Mouse (Mus musculus) forebrain, embryonic 10.5 days (tissue): ENCODE measurements at regions not wholly inside any gene's neighbourhood (a gene's known extent, or its start where the extent isn't known, plus 50 kb on each side); places are given as distances from the start of the nearest gene placed in this dataset.

ENCODE experiments used
- DNase-seq: peaks from one replicate; pipeline ENCODE4 v3.0.0-alpha.2; 2017; ENCODE audit warnings: low spot score; ENCODE audit errors: extremely low spot score
- H3K27ac ChIP-seq: fragments of 300-500 bp; sonication (generic); 2 replicates; pipeline ENCODE4 v1.5.1; 2016; ENCODE audit warnings: mild to moderate bottlenecking
- H3K27me3 ChIP-seq: fragments of 300-500 bp; sonication (generic); 2 replicates; pipeline ENCODE4 v1.6.1; 2016; ENCODE audit warnings: mild to moderate bottlenecking; ENCODE audit not compliant: poor library complexity, severe bottlenecking
- H3K36me3 ChIP-seq: fragments of 300-500 bp; sonication (generic); replicated peaks from 2 replicates; pipeline ENCODE4 v1.6.1; 2016; ENCODE audit warnings: mild to moderate bottlenecking, moderate library complexity
- H3K4me1 ChIP-seq: fragments of 300-500 bp; sonication (generic); 2 replicates; pipeline ENCODE4 v1.6.1; 2016
- H3K4me3 ChIP-seq: fragments of 300-500 bp; sonication (generic); 2 replicates; pipeline ENCODE4 v1.5.1; 2016; ENCODE audit warnings: mild to moderate bottlenecking, moderate library complexity
- H3K9me3 ChIP-seq: fragments of 300-500 bp; sonication (generic); 2 replicates; pipeline ENCODE4 v1.6.1; 2016; ENCODE audit warnings: mild to moderate bottlenecking, moderate library complexity
- WGBS: fragments of 180-500 bp; shearing (Covaris S2); methylation state at CpG from one replicate; pipeline ENCODE4 v1.1.7; 2016; 5-methylcytosine and 5-hydroxymethylcytosine counted together

DNA sequence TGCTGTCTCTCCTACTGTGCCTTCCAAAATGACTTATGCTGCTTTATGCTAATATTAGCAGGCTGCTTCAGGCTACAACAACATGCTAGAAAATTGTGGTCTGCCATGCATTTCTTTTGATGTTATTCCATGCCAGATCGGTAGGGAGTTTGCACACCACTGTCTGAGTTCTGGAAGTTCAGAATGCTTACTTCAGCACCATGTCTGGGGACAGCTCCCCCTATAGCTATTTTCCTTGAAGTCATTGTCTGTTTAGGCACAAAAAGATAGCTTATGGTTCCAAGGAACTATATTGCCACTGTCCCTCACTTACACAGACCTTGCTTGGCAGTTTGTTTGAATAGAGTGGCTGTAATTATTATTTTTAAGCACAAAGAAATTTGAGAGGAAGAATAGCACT lies 666.8 kb upstream of the Klhl29 start:
- H3K4me1 ChIP-seq = 0 out of 2 replicates have a peak, but pooled peaks cover 4% of the 10 kb centered on the region
- no peaks in the 10 kb centered on the region for H3K36me3 ChIP-seq
- no peak overlapping the region for H3K4me3 ChIP-seq
- H3K9me3 ChIP-seq = no peaks in the 10 kb centered on the region
- no peak for DNase-seq
- H3K27ac ChIP-seq = no peak overlapping the region
- 49% methylated on average over 1 of the region's 1 CpGs for WGBS
- no peaks in the 10 kb centered on the region for H3K27me3 ChIP-seq

GRCm38 (mm10) chr12:6024111-6024510 lies 648.6 kb upstream of the Klhl29 start:
- DNase-seq = no peak
- WGBS = 87% methylated on average over 3 of the region's 3 CpGs
- Histone ChIP-seq H3K4me1 (no peaks in the 10 kb centered on the region), H3K27ac (no peak overlapping the region), H3K36me3 (no peaks in the 10 kb centered on the region), H3K9me3 (no peaks in the 10 kb centered on the region), H3K4me3 (no peak overlapping the region), H3K27me3 (no peaks in the 10 kb centered on the region)

DNA sequence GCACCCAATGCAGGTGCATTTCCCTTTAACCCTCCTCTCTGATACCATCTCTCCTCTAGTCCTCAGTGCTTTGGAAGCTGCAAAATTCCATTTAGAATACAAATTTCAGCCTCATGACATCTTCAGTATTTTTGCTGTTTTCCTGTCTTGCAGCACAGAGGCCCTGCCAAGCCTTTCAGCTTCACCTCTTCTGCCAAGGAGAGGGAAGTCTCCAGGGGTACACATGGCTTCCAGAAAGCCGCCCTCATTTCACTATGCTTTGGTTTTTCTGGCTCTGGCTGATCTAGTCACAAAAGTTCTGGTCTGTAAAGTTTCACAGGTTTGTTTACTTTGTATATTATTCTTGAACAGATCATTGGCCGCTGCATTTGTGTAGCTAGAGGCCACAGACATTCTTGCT lies 647.0 kb upstream of the Klhl29 start:
- DNase-seq = no peak
- H3K9me3 ChIP-seq = no peaks in the 10 kb centered on the region
- no peaks in the 10 kb centered on the region for H3K27me3 ChIP-seq
- no peak overlapping the region for H3K4me3 ChIP-seq
- H3K4me1 ChIP-seq = no peaks in the 10 kb centered on the region
- WGBS = 77% methylated on average over 2 of the region's 2 CpGs
- no peak overlapping the region for H3K27ac ChIP-seq
- no peaks in the 10 kb centered on the region for H3K36me3 ChIP-seq

DNA sequence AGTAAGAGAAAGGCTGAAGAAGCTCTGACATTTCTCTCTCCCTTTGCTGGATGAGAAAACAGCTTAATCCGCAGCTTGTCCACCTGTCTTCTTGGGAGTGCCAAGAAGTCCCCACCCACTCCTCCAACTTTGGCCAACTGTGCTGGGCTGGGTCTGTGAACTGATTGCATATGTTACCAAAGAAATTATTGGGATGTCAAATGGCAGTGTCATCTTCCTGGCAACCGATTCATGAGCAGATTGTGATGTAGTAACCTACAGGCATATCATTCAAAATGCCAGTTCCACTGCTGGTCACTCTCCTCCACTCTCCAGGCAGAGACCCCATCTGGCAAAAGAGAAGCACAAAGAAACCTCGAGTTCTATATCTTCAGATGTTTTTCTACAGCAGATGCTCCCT lies 625.5 kb upstream of the Klhl29 start:
- Histone ChIP-seq H3K4me3 (no peak overlapping the region), H3K27me3 (no peaks in the 10 kb centered on the region), H3K27ac (no peak overlapping the region), H3K4me1 (peaks cover 6% of the 10 kb centered on the region), H3K36me3 (no peaks in the 10 kb centered on the region), H3K9me3 (no peaks in the 10 kb centered on the region)
- DNase-seq = no peak
- 76% methylated on average over 3 of the region's 3 CpGs for WGBS

- H3K9me3 ChIP-seq = no peaks in the 10 kb centered on the region
- no peak for DNase-seq
- H3K27ac ChIP-seq = no peak overlapping the region
- no peak overlapping the region for H3K4me3 ChIP-seq
- H3K27me3 ChIP-seq = no peaks in the 10 kb centered on the region
- no peaks in the 10 kb centered on the region for H3K36me3 ChIP-seq
- WGBS = 89% methylated on average over 5 of the region's 5 CpGs
- H3K4me1 ChIP-seq = peaks cover 6% of the 10 kb centered on the region
Measured at GRCm38 (mm10) chr12:5997366-5997765, 621.9 kb upstream of the Klhl29 start.

DNA sequence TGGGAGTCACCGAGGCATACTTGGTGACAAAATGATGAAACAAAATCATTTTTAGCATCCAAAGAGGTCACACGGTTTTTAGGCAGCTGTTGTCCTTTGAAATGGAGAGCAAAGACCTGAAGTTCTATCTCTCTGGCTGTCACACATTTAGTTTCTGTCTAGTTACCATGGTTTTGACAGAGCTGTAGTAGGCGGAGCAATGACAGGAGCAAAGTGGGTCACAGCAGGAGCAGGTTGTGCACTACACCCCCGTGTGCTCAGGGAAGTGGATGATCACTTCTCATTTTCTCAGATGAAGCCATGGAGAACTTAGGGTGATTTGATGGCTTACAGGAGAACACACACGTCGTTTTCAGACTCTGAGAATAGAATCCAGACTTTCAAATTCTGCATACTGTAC lies 621.2 kb upstream of the Klhl29 start:
- WGBS = 76% methylated on average over 6 of the region's 6 CpGs
- no peaks in the 10 kb centered on the region for H3K36me3 ChIP-seq
- no peak overlapping the region for H3K4me3 ChIP-seq
- peaks cover 6% of the 10 kb centered on the region for H3K4me1 ChIP-seq
- no peaks in the 10 kb centered on the region for H3K9me3 ChIP-seq
- no peak for DNase-seq
- no peak overlapping the region for H3K27ac ChIP-seq
- no peaks in the 10 kb centered on the region for H3K27me3 ChIP-seq

DNA sequence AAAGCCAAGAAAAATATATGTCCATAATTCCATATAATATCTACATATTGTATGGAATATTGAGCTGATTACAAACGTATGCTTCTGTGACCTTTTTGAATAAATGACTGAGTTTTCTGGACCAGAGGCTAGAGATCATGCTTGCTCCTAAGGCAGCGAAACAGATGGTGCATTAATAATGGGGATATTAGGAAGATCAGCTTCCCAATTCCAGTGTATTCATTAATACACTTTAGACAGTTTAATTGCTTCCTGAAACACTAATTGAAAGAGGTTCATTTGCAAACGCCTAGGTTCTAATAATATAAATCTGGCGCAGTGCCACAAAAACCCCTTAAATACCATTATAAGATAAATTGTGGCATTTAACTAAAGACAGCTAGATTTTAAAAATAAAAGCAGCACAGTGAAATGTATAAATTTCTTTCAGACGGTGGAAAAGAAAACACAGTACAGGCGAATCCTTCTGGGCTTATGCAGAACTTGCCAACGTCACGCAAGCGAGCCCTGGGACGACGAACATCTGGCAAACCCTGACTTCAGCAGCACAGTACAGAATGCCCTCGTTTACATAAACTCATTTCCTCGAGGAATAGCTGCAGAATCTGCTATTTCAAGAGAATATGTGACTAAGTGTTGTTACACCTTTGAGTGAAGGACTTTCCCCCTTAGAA lies 608.6 kb upstream of the Klhl29 start:
- Histone ChIP-seq H3K27ac (no peak overlapping the region), H3K9me3 (no peaks in the 10 kb centered on the region), H3K4me3 (no peak overlapping the region), H3K36me3 (no peaks in the 10 kb centered on the region), H3K27me3 (no peaks in the 10 kb centered on the region), H3K4me1 (0 out of 2 replicates have a peak, but pooled peaks cover 6% of the 10 kb centered on the region)
- 80% methylated on average over 13 of the region's 13 CpGs for WGBS
- DNase-seq = no peak

DNA sequence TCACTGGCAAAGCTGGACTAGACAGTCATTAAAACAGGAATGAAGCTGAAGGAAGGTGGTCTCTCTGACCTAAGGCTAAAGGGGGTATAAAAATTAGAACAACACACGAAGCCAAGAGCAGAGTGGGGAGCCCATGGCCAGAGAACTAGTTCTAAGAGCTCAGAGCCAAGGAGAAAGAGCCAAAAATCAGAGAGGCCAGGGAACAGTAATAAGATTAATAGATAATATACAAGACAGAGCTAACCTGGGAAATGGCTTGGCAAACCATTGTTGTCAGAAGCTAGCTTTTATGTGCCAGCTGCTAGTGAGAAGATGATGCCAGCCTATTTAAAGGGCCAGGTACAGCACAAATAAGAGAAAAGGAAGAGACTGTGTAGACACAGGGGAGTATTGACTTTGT lies 606.6 kb upstream of the Klhl29 start:
- 70% methylated on average over 1 of the region's 1 CpGs for WGBS
- Histone ChIP-seq H3K36me3 (no peaks in the 10 kb centered on the region), H3K27ac (no peak overlapping the region), H3K4me1 (0 out of 2 replicates have a peak, but pooled peaks cover 6% of the 10 kb centered on the region), H3K27me3 (no peaks in the 10 kb centered on the region), H3K9me3 (no peaks in the 10 kb centered on the region), H3K4me3 (no peak overlapping the region)
- no peak for DNase-seq

DNA sequence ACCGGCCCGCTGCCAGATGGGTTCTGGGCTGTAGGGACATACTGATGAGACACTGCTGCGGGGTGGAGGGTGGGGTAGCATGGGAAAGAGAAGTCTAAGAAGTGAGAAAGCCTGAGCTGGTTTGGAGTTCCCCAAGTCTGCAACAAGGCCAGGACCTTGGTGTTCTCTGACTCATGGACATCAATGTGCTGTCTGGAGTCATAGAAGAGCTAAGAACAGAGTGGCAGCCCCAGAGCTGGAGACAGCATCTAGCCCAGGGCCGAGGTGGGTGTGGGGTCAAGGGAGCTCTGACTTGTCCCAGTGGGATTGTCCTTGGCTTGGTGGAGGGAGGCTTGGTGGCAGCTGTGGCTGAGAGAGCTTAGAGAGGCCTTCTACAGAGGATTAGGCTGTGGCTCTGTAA lies 600.4 kb upstream of the Klhl29 start:
- Histone ChIP-seq H3K27me3 (no peaks in the 10 kb centered on the region), H3K9me3 (no peaks in the 10 kb centered on the region), H3K4me3 (no peak overlapping the region), H3K4me1 (no peaks in the 10 kb centered on the region), H3K27ac (no peak overlapping the region), H3K36me3 (no peaks in the 10 kb centered on the region)
- WGBS = 92% methylated on average over 4 of the region's 4 CpGs
- no peak for DNase-seq

DNA sequence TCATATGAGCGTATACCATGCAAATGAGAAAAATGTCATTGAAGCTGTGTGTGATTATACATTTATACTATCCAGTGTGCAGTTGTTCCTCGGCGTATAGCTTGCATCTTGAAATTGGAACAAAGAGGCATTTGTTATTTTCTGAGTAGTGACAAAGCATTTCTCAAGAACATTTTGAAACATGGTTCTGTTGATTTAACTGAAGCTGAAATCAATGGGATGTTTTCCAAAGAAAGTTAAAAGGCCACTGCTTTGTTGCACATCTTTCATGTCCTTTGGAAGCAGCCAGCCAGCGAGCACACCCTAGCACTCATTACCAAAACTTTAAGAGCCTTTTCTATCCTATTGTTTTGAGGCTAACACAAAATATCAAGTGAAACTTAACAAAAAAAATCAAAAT lies 594.1 kb upstream of the Klhl29 start:
- 89% methylated on average over 4 of the region's 4 CpGs for WGBS

DNA sequence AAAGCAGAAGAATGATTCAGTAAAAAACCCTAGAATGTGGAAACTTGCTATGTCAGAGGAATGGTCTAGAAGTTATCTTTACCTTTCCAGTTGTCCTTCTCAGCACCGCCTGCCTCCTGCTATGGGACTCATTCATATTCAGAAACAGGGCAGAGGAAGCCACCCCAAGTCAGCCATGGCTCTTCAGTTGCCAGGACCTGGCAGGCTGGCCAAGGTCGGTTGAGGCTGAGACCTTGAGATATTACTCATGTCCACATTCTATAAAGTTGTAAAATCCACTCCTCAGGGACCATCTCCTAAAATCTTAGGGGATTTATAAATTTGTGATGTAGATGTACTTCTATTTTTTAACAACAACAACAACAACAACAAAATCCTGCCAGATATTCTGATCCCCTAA lies 580.7 kb upstream of the Klhl29 start:
- DNase-seq = no peak
- no peaks in the 10 kb centered on the region for H3K9me3 ChIP-seq
- H3K27me3 ChIP-seq = no peaks in the 10 kb centered on the region
- H3K36me3 ChIP-seq = no peaks in the 10 kb centered on the region
- 86% methylated on average over 2 of the region's 2 CpGs for WGBS
- no peak overlapping the region for H3K27ac ChIP-seq
- no peak overlapping the region for H3K4me3 ChIP-seq
- 0 out of 2 replicates have a peak, but pooled peaks cover 5% of the 10 kb centered on the region for H3K4me1 ChIP-seq

More for the DNA sequence above, 594.1 kb upstream of the Klhl29 start:
- Histone ChIP-seq H3K4me3 (no peak overlapping the region), H3K4me1 (no peaks in the 10 kb centered on the region), H3K27ac (no peak overlapping the region), H3K36me3 (no peaks in the 10 kb centered on the region), H3K27me3 (no peaks in the 10 kb centered on the region), H3K9me3 (no peaks in the 10 kb centered on the region)
- no peak for DNase-seq

- 68% methylated on average over 5 of the region's 5 CpGs for WGBS
- Histone ChIP-seq H3K27ac (no peak overlapping the region), H3K36me3 (no peaks in the 10 kb centered on the region), H3K4me1 (0 out of 2 replicates have a peak, but pooled peaks cover 5% of the 10 kb centered on the region), H3K27me3 (no peaks in the 10 kb centered on the region), H3K9me3 (no peaks in the 10 kb centered on the region), H3K4me3 (no peak overlapping the region)
- DNase-seq = no peak
Measured at GRCm38 (mm10) chr12:5955564-5955963, 580.1 kb upstream of the Klhl29 start.

DNA sequence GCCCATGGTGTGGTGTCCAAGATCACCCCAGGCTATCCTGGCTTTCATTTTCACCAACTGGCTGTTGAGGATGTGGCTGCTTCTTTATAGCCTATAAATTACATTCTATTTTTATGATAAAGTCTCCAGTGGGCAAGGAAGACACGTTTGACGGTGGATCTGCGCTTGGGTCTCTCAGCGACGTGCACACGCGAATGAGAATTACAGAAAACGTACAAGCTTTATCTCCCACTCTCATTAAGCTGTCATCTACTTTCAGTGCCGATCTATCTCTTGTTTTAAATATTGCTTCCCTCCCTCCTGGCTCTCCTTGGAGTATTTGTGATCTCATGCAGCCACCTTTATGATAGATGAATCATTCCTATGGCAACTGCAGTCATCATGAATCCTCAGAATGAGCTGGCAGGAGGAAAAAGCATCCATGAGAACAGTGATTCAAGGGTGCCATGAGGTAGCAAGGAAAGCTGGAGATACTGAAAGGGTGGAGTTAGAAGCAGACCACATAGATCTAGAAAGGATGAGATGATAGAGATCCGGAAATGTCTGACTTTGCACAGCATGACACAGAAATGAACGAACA lies 568.0 kb upstream of the Klhl29 start:
- H3K4me3 ChIP-seq = no peak overlapping the region
- WGBS = 93% methylated on average over 11 of the region's 11 CpGs

More for the DNA sequence above, 568.0 kb upstream of the Klhl29 start:
- Histone ChIP-seq H3K36me3 (no peaks in the 10 kb centered on the region), H3K27ac (no peak overlapping the region), H3K4me1 (no peaks in the 10 kb centered on the region), H3K27me3 (no peaks in the 10 kb centered on the region), H3K9me3 (no peaks in the 10 kb centered on the region)
- DNase-seq = no peak
